ENCODE assay signal across 10 mouse cellular contexts in the genomic region with DNA sequence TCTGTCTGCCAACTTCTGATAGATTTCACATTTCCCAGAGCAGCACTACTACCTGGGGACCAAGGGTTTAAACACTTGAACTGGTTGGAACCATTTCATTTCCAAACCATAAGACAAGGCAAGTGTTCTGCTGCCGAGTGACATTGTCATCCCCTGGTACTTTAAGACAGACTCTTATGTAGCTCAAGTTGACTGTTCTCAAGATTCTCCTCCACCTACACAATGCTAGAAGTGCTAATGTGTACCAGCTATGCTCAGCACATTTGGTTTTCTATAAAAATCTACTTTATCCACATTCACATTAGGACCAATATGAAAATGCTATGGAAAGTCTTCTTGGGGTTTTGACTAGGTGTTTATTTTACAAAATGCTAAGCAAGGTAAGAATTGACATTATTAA.
"Had no signal": no experiment of that assay in that cellular context is flagged by ENCODE, and none has a peak within 500 bp of the region (broad histone marks: within the 10 kb centered on the region; RNA-seq: fewer than 3 reads in every experiment).

No protein-coding gene starts in this region.

- DNase-seq: kidney, adult 18-20 months; kidney, postnatal 10 days; kidney, postnatal 4 days; lung, postnatal 10 days; lung, postnatal 4 days; spleen, adult 18-20 months; thymus, adult 2 months; thymus, postnatal 36 days had no signal

- ATAC-seq: intestine, embryonic 15.5 days; liver, embryonic 12.5 days had no signal
